Comparison of ENCODE assay signal across 8 mouse cellular contexts in the genomic region with DNA sequence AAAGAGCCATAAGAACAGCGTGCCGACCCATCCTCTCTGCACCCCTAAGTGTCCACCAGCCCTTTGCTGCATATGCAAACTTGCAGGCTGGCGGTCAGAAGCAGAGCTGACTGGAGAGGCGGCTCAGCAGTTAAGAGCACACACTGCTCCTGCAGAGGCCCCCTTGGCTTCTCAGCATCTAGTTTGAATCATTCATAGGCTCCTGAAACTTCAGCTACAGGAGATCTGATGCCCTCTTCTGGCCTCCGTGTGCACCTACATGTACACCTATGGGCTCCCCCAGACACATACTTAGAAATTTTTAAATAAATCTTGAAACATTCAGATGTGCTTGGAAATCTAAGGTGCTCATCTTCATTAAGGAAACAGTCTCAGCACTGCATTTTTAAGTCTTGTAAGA. TPM values are rescaled to one million over a fixed set of nuclear protein-coding genes. Genes with fewer than 3 reads are reported as not detected.
A peak's percentile ranks its signal among the peaks of the same experiment; 100 is the strongest.
DNase-seq lines count a peak whose midpoint lies in the region; ATAC-seq and TF ChIP-seq lines count a peak whose summit lies in the region.

No protein-coding gene starts in this region.

- H3K4me3 ChIP-seq in forebrain, embryonic 11.5 days (ENCODE audit: low read depth, low read length): no peak overlapping the region
- no peak overlapping the region for H3K4me3 ChIP-seq in forebrain, embryonic 16.5 days (replicated peaks; ENCODE audit: low read length)
- H3K4me3 ChIP-seq in hindbrain, embryonic 12.5 days: no peak overlapping the region
- H3K4me3 ChIP-seq in stomach, postnatal 0 days (ENCODE audit: low read depth, low read length): no peak overlapping the region

- TF ChIP-seq CTCF in stomach, postnatal 0 days (IDR thresholded peaks at IDR 0.05; ENCODE audit: low read depth): peak; percentile 65

- H3K9me3 ChIP-seq in forebrain, embryonic 11.5 days (ENCODE audit: control insufficient read depth, low read length): no peaks in the 10 kb centered on the region
- H3K9me3 ChIP-seq in forebrain, embryonic 16.5 days (ENCODE audit: control insufficient read depth, low read length): peaks cover 2% of the 10 kb centered on the region; the same call in 1 of the 2 replicates
- no peaks in the 10 kb centered on the region for H3K9me3 ChIP-seq in hindbrain, embryonic 12.5 days (replicated peaks)
- no peaks in the 10 kb centered on the region for H3K9me3 ChIP-seq in stomach, postnatal 0 days (ENCODE audit: control insufficient read depth, low read length)

- no peaks in the 10 kb centered on the region for H3K27me3 ChIP-seq in forebrain, embryonic 11.5 days (ENCODE audit: control insufficient read depth, insufficient read depth, low read length)
- H3K27me3 ChIP-seq in forebrain, embryonic 16.5 days (replicated peaks; ENCODE audit: control insufficient read depth, insufficient read depth, low read length): no peaks in the 10 kb centered on the region
- no peaks in the 10 kb centered on the region for H3K27me3 ChIP-seq in hindbrain, embryonic 12.5 days
- no peaks in the 10 kb centered on the region for H3K27me3 ChIP-seq in stomach, postnatal 0 days (ENCODE audit: control insufficient read depth, insufficient read depth, low read length)

- no peak for TF ChIP-seq EP300 in stomach, postnatal 0 days (optimal IDR thresholded peaks at IDR 0.05)

- H3K36me3 ChIP-seq in forebrain, embryonic 11.5 days (ENCODE audit: control insufficient read depth, insufficient read depth, low read length): no peaks in the 10 kb centered on the region
- no peaks in the 10 kb centered on the region for H3K36me3 ChIP-seq in forebrain, embryonic 16.5 days (ENCODE audit: control insufficient read depth, insufficient read depth)
- H3K36me3 ChIP-seq in hindbrain, embryonic 12.5 days: 0 out of 2 replicates have a peak, but pooled peaks cover 4% of the 10 kb centered on the region
- H3K36me3 ChIP-seq in stomach, postnatal 0 days (ENCODE audit: control insufficient read depth, insufficient read depth, low read length): peaks cover 64% of the 10 kb centered on the region

- no peaks in the 10 kb centered on the region for H3K4me1 ChIP-seq in forebrain, embryonic 11.5 days (replicated peaks; ENCODE audit: control insufficient read depth, insufficient read depth, low read length)
- no peaks in the 10 kb centered on the region for H3K4me1 ChIP-seq in forebrain, embryonic 16.5 days (replicated peaks; ENCODE audit: control insufficient read depth, insufficient read depth, low read length)
- peaks cover 13% of the 10 kb centered on the region for H3K4me1 ChIP-seq in hindbrain, embryonic 12.5 days
- H3K4me1 ChIP-seq in stomach, postnatal 0 days (replicated peaks; ENCODE audit: control insufficient read depth, insufficient read depth): no peaks in the 10 kb centered on the region

- H3K27ac ChIP-seq in forebrain, embryonic 11.5 days (ENCODE audit: low read depth, low read length): no peak overlapping the region
- no peak overlapping the region for H3K27ac ChIP-seq in forebrain, embryonic 16.5 days (ENCODE audit: low read length)
- no peak overlapping the region for H3K27ac ChIP-seq in hindbrain, embryonic 12.5 days
- no peak overlapping the region for H3K27ac ChIP-seq in stomach, postnatal 0 days (replicated peaks)

- H3K9ac ChIP-seq in forebrain, embryonic 11.5 days (ENCODE audit: low read length): no peak overlapping the region
- H3K9ac ChIP-seq in forebrain, embryonic 16.5 days (replicated peaks; ENCODE audit: low read depth, low read length): no peak overlapping the region
- H3K9ac ChIP-seq in hindbrain, embryonic 12.5 days: 0 out of 2 replicates have a peak overlapping the region, but pooled peaks have one; percentile 27
- H3K9ac ChIP-seq in stomach, postnatal 0 days (ENCODE audit: low read length): no peak overlapping the region

- DNase-seq in forebrain, embryonic 11.5 days (ENCODE audit: low spot score): peak; percentile 53
- peak; percentile 46 for DNase-seq in thymus, postnatal 0 days (ENCODE audit: low spot score)
- no peak for DNase-seq in thymus, postnatal 36 days
- DNase-seq in stomach, postnatal 0 days (ENCODE audit: low spot score): no peak
- DNase-seq in Muller cell, postnatal 12 days (ENCODE audit: inconsistent ontology term): no peak
- no peak for DNase-seq in ovary, postnatal 14 days (ENCODE audit: low spot score)

- H3K4me2 ChIP-seq in forebrain, embryonic 11.5 days (ENCODE audit: low read depth, low read length, severe bottlenecking): no peak overlapping the region
- no peak overlapping the region for H3K4me2 ChIP-seq in forebrain, embryonic 16.5 days (ENCODE audit: low read length)
- peak overlapping the region; percentile 17; the same call in 1 of the 2 replicates for H3K4me2 ChIP-seq in hindbrain, embryonic 12.5 days (replicated peaks)
- no peak overlapping the region for H3K4me2 ChIP-seq in stomach, postnatal 0 days (replicated peaks; ENCODE audit: low read depth)

- WGBS in forebrain, embryonic 11.5 days: 8% methylated on average over 5 of the region's 5 CpGs
- 4% methylated on average over 5 of the region's 5 CpGs for WGBS in forebrain, embryonic 16.5 days
- WGBS in hindbrain, embryonic 12.5 days: 23% methylated on average over 5 of the region's 5 CpGs
- 44% methylated on average over 5 of the region's 5 CpGs for WGBS in stomach, postnatal 0 days

- ATAC-seq in forebrain, embryonic 11.5 days (replicated peaks; ENCODE audit: low FRiP score): no peak
- ATAC-seq in forebrain, embryonic 16.5 days: no peak
- ATAC-seq in hindbrain, embryonic 12.5 days (ENCODE audit: low FRiP score): no peak
- no peak for ATAC-seq in stomach, postnatal 0 days (ENCODE audit: low FRiP score, low TSS enrichment)

RNA-seq across cellular contexts. Expression of a gene that starts 35.6 kb away (rescaled TPM):
- 154 and 183 TPM in 2 replicates for polyA plus RNA-seq in forebrain, embryonic 11.5 days (2014; fragmentation: Nextera tagmentation; extraction: Ambion mirVana)
- 82.2 and 115 TPM in 2 replicates for polyA plus RNA-seq in forebrain, embryonic 16.5 days (2015; fragmentation: Nextera tagmentation; extraction: Ambion mirVana)
- 713 and 718 TPM in 2 replicates for polyA plus RNA-seq in thymus, postnatal 0 days (2015; fragmentation: Nextera tagmentation; extraction: Ambion mirVana)
- 317 and 331 TPM in 2 replicates for polyA plus RNA-seq in hindbrain, embryonic 12.5 days (2016; fragmentation: Nextera tagmentation; extraction: Ambion mirVana)
- polyA plus RNA-seq in stomach, postnatal 0 days (2015; fragmentation: Nextera tagmentation; extraction: Ambion mirVana): 634 and 654 TPM in 2 replicates

Comparison
In these comparisons a context has a peak if more than half of its experiments do, and no peak if none do; other contexts are left out.
1. DNase-seq: peak in forebrain, embryonic 11.5 days (single experiment) and thymus, postnatal 0 days (single experiment); none in thymus, postnatal 36 days (0 of 2), stomach, postnatal 0 days (single experiment), Muller cell, postnatal 12 days (single experiment) and ovary, postnatal 14 days (single experiment).